Mouse (Mus musculus) C2C12 (cell line): ENCODE results near the gene Yap1. TPM values are rescaled to one million over a fixed set of nuclear protein-coding genes. Genes with fewer than 3 reads are reported as not detected.

Experiments used
- H3K27me3 ChIP-seq: one replicate; pipeline ENCODE4 v1.6.1; 2011; ENCODE audit not compliant: control insufficient read depth, insufficient read depth, insufficient read length
- H3K36me3 ChIP-seq: one replicate; pipeline ENCODE4 v1.6.1; 2011; ENCODE audit not compliant: control insufficient read depth, insufficient read depth
- H3K4me3 ChIP-seq: one replicate; pipeline ENCODE4 v1.5.1; 2011; ENCODE audit warnings: mild to moderate bottlenecking, control low read depth; ENCODE audit not compliant: poor library complexity, insufficient read depth, severe bottlenecking
- H3K79me2 ChIP-seq: one replicate; pipeline ENCODE4 v1.6.1; 2011; ENCODE audit not compliant: control insufficient read depth, insufficient read depth
- H3K79me3 ChIP-seq: one replicate; pipeline ENCODE4 v1.6.1; 2011; ENCODE audit warnings: low read depth, control low read depth
- H3ac ChIP-seq: one replicate; pipeline ENCODE3; 2011; ENCODE audit warnings: low read depth; ENCODE audit not compliant: control insufficient read depth, insufficient read length
- CEBPB ChIP-seq: IDR thresholded peaks from one replicate; pipeline ENCODE4 v1.6.1; 2011; ENCODE audit warnings: low read depth, mild to moderate bottlenecking, control low read depth, moderate library complexity
- CTCF ChIP-seq: IDR thresholded peaks from one replicate; pipeline ENCODE4 v1.5.1; 2011; ENCODE audit not compliant: control insufficient read depth, insufficient read depth, insufficient read length
- FOSL1 ChIP-seq: IDR thresholded peaks from one replicate; pipeline ENCODE4 v1.8.0; 2011; ENCODE audit warnings: mild to moderate bottlenecking, low read length; ENCODE audit not compliant: poor library complexity, insufficient read depth, severe bottlenecking
- MAX ChIP-seq: IDR thresholded peaks from one replicate; pipeline ENCODE4 v1.6.1; 2011; ENCODE audit warnings: mild to moderate bottlenecking, control low read depth
- MYOD1 ChIP-seq: IDR thresholded peaks from one replicate; pipeline ENCODE4 v1.6.1; 2011; ENCODE audit warnings: low read depth; ENCODE audit not compliant: control insufficient read depth, insufficient read length
- MYOG ChIP-seq: IDR thresholded peaks from one replicate; pipeline ENCODE4 v1.6.1; 2011; ENCODE audit not compliant: control insufficient read depth, insufficient read length; ENCODE audit errors: extremely low read depth
- USF1 ChIP-seq: IDR thresholded peaks from one replicate; pipeline ENCODE4 v1.6.1; 2011; ENCODE audit warnings: low read depth, mild to moderate bottlenecking, control low read depth, moderate library complexity
- polyA plus RNA-seq: library from polyadenylated mRNA; unstranded; fragments of >200 nt; fragmentation: generic; extraction: Trizol; gene quantifications from one replicate; pipeline ENCODE4 v1.2.1, GENCODE M21; 2012; ENCODE audit warnings: missing spikeins

Yap1 gene
- polyA plus RNA-seq, 1 experiment = 39.7 TPM

- Histone ChIP-seq H3K79me3 (peaks cover 1% of the 10 kb centered on the region), H3K27me3 (no peaks in the 10 kb centered on the region), H3ac (no peak overlapping the region), H3K36me3 (peaks cover 54% of the 10 kb centered on the region), H3K4me3 (no peak overlapping the region), H3K79me2 (no peaks in the 10 kb centered on the region)
- TF ChIP-seq MYOG (no peak), CTCF (no peak), USF1 (no peak), FOSL1 (no peak), MAX (no peak), MYOD1 (no peak), CEBPB (no peak)
Measured at GRCm38 (mm10) chr9:7943796-7944462, 60.5 kb downstream of the Yap1 start.

- peaks cover 42% of the 10 kb centered on the region for H3K36me3 ChIP-seq
- TF ChIP-seq MYOG (no peak), MAX (no peak), MYOD1 (no peak), FOSL1 (no peak), USF1 (no peak), CTCF (no peak), CEBPB (no peak)
Measured at GRCm38 (mm10) chr9:7942701-7943100, 61.7 kb downstream of the Yap1 start.

DNA sequence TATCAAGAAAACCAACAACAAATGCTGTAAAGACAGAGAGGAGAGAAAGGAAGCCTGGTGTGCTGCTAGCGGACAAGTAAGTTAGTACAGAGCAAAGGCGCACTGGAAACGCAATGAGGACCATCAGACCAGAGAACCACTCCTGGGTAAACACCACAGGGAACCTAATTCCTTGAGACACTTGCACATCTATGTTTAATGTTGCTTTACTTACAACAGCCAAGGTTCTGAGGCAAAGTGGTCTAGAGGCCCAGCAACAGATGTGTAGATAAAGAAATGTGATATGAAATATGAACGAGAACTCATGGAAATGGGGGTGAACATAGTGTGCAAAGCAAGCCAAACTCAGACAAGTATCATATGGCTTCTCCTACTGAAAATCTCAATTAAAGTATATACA, 64.3 kb downstream of the Yap1 start:
- Histone ChIP-seq H3K27me3 (no peaks in the 10 kb centered on the region), H3K36me3 (peaks cover 31% of the 10 kb centered on the region), H3K79me3 (no peaks in the 10 kb centered on the region), H3K79me2 (no peaks in the 10 kb centered on the region), H3K4me3 (no peak overlapping the region), H3ac (no peak overlapping the region)
- TF ChIP-seq MAX (no peak), CEBPB (no peak), FOSL1 (no peak), CTCF (no peak), MYOG (no peak), USF1 (no peak), MYOD1 (no peak)

More at GRCm38 (mm10) chr9:7942701-7943100, 61.7 kb downstream of the Yap1 start:
- no peaks in the 10 kb centered on the region for H3K79me2 ChIP-seq
- no peak overlapping the region for H3K4me3 ChIP-seq
- no peaks in the 10 kb centered on the region for H3K27me3 ChIP-seq
- peaks cover 1% of the 10 kb centered on the region for H3K79me3 ChIP-seq
- H3ac ChIP-seq = no peak overlapping the region

- H3K79me3 ChIP-seq = no peaks in the 10 kb centered on the region
- no peaks in the 10 kb centered on the region for H3K79me2 ChIP-seq
- H3ac ChIP-seq = no peak overlapping the region
- H3K27me3 ChIP-seq = no peaks in the 10 kb centered on the region
- peaks cover 34% of the 10 kb centered on the region for H3K36me3 ChIP-seq
- no peak overlapping the region for H3K4me3 ChIP-seq
- TF ChIP-seq FOSL1 (no peak), MAX (no peak), MYOD1 (no peak), USF1 (no peak), CEBPB (no peak), MYOG (no peak), CTCF (no peak)
Measured at GRCm38 (mm10) chr9:7934419-7934818, 70.0 kb downstream of the Yap1 start.

- H3K27me3 ChIP-seq = no peaks in the 10 kb centered on the region
- no peak overlapping the region for H3K4me3 ChIP-seq
- no peaks in the 10 kb centered on the region for H3K79me2 ChIP-seq
- H3ac ChIP-seq = no peak overlapping the region
- peaks cover 29% of the 10 kb centered on the region for H3K36me3 ChIP-seq
- TF ChIP-seq CTCF (no peak), MAX (no peak), MYOD1 (no peak)
- H3K79me3 ChIP-seq = no peaks in the 10 kb centered on the region
Measured at GRCm38 (mm10) chr9:7929552-7929951, 74.8 kb downstream of the Yap1 start.

GRCm38 (mm10) chr9:7928866-7929265, 75.5 kb downstream of the Yap1 start:
- Histone ChIP-seq H3ac (no peak overlapping the region), H3K27me3 (no peaks in the 10 kb centered on the region), H3K79me2 (no peaks in the 10 kb centered on the region), H3K4me3 (no peak overlapping the region), H3K79me3 (no peaks in the 10 kb centered on the region), H3K36me3 (peaks cover 22% of the 10 kb centered on the region)
- TF ChIP-seq MAX = no peak
